Mouse (Mus musculus): Measurements from ENCODE around the gene Pcbp1. TPM values are rescaled to one million over a fixed set of nuclear protein-coding genes. Genes with fewer than 3 reads are reported as not detected.

Pcbp1 gene
- polyA plus RNA-seq, 1 experiment, result 453 TPM

GRCm38 (mm10) chr6:86522001-86522911 lies 3.9 kb downstream of the Pcbp1 start:
- Histone ChIP-seq H3K4me3 (ENCODE audit: insufficient read depth, poor library complexity, severe bottlenecking) (no peak overlapping the region), H3K27me3 (ENCODE audit: control insufficient read depth, insufficient read depth, insufficient read length) (no peaks in the 10 kb centered on the region), H3K79me3 (ENCODE audit: low read depth) (peaks cover 37% of the 10 kb centered on the region), H3K36me3 (ENCODE audit: control insufficient read depth, insufficient read depth) (peaks cover 30% of the 10 kb centered on the region), H3K79me2 (ENCODE audit: control insufficient read depth, insufficient read depth) (peaks cover 49% of the 10 kb centered on the region), H3ac (ENCODE audit: control insufficient read depth, insufficient read length, low read depth) (no peak overlapping the region)
- TF ChIP-seq USF1 (IDR thresholded peaks at IDR 0.05; ENCODE audit: low read depth), result no peak
- no peak for TF ChIP-seq CEBPB (IDR thresholded peaks at IDR 0.05; ENCODE audit: low read depth)

- Histone ChIP-seq H3ac (ENCODE audit: control insufficient read depth, insufficient read length, low read depth) (no peak overlapping the region), H3K79me2 (ENCODE audit: control insufficient read depth, insufficient read depth) (peaks cover 38% of the 10 kb centered on the region), H3K27me3 (ENCODE audit: control insufficient read depth, insufficient read depth, insufficient read length) (no peaks in the 10 kb centered on the region), H3K36me3 (ENCODE audit: control insufficient read depth, insufficient read depth) (peaks cover 27% of the 10 kb centered on the region), H3K79me3 (ENCODE audit: low read depth) (peaks cover 28% of the 10 kb centered on the region), H3K4me3 (ENCODE audit: insufficient read depth, poor library complexity, severe bottlenecking) (no peak overlapping the region)
- TF ChIP-seq FOSL1 (IDR thresholded peaks at IDR 0.05; ENCODE audit: insufficient read depth, low read length, poor library complexity, severe bottlenecking), result no peak
- no peak for TF ChIP-seq CTCF (IDR thresholded peaks at IDR 0.05; ENCODE audit: control insufficient read depth, insufficient read depth, insufficient read length)
- no peak for TF ChIP-seq MAX (IDR thresholded peaks at IDR 0.05)
- no peak for TF ChIP-seq CEBPB (IDR thresholded peaks at IDR 0.05; ENCODE audit: low read depth)
- TF ChIP-seq MYOG (IDR thresholded peaks at IDR 0.05; ENCODE audit: control insufficient read depth, extremely low read depth, insufficient read length), result no peak
- no peak for TF ChIP-seq MYOD1 (IDR thresholded peaks at IDR 0.05; ENCODE audit: control insufficient read depth, insufficient read length, low read depth)
- TF ChIP-seq USF1 (IDR thresholded peaks at IDR 0.05; ENCODE audit: low read depth), result no peak
These were observed 6.3 kb downstream of the Pcbp1 start for GRCm38 (mm10) chr6:86519767-86520345.

- Histone ChIP-seq H3K36me3 (ENCODE audit: control insufficient read depth, insufficient read depth) (no peaks in the 10 kb centered on the region), H3K79me3 (ENCODE audit: low read depth) (no peaks in the 10 kb centered on the region), H3K27me3 (ENCODE audit: control insufficient read depth, insufficient read depth, insufficient read length) (no peaks in the 10 kb centered on the region), H3K4me3 (ENCODE audit: insufficient read depth, poor library complexity, severe bottlenecking) (no peak overlapping the region), H3K79me2 (ENCODE audit: control insufficient read depth, insufficient read depth) (no peaks in the 10 kb centered on the region), H3ac (ENCODE audit: control insufficient read depth, insufficient read length, low read depth) (no peak overlapping the region)
- no peak for TF ChIP-seq USF1 (IDR thresholded peaks at IDR 0.05; ENCODE audit: low read depth)
- no peak for TF ChIP-seq MYOG (IDR thresholded peaks at IDR 0.05; ENCODE audit: control insufficient read depth, extremely low read depth, insufficient read length)
- TF ChIP-seq MYOD1 (IDR thresholded peaks at IDR 0.05; ENCODE audit: control insufficient read depth, insufficient read length, low read depth), result no peak
- no peak for TF ChIP-seq CTCF (IDR thresholded peaks at IDR 0.05; ENCODE audit: control insufficient read depth, insufficient read depth, insufficient read length)
- TF ChIP-seq CEBPB (IDR thresholded peaks at IDR 0.05; ENCODE audit: low read depth), result no peak
- TF ChIP-seq MAX (IDR thresholded peaks at IDR 0.05), result no peak
- TF ChIP-seq FOSL1 (IDR thresholded peaks at IDR 0.05; ENCODE audit: insufficient read depth, low read length, poor library complexity, severe bottlenecking), result no peak
These were observed 10.1 kb downstream of the Pcbp1 start for GRCm38 (mm10) chr6:86516021-86516420.

GRCm38 (mm10) chr6:86513296-86513695 lies 12.8 kb downstream of the Pcbp1 start:
- TF ChIP-seq CEBPB (IDR thresholded peaks at IDR 0.05; ENCODE audit: low read depth) (no peak), USF1 (IDR thresholded peaks at IDR 0.05; ENCODE audit: low read depth) (peak; percentile 45), MYOG (IDR thresholded peaks at IDR 0.05; ENCODE audit: control insufficient read depth, extremely low read depth, insufficient read length) (no peak), CTCF (IDR thresholded peaks at IDR 0.05; ENCODE audit: control insufficient read depth, insufficient read depth, insufficient read length) (no peak), MAX (IDR thresholded peaks at IDR 0.05) (no peak)
- no peaks in the 10 kb centered on the region for H3K79me2 ChIP-seq (ENCODE audit: control insufficient read depth, insufficient read depth)
- H3K27me3 ChIP-seq (ENCODE audit: control insufficient read depth, insufficient read depth, insufficient read length), result no peaks in the 10 kb centered on the region
- H3K4me3 ChIP-seq (ENCODE audit: insufficient read depth, poor library complexity, severe bottlenecking), result no peak overlapping the region
- H3K36me3 ChIP-seq (ENCODE audit: control insufficient read depth, insufficient read depth), result no peaks in the 10 kb centered on the region
- no peak overlapping the region for H3ac ChIP-seq (ENCODE audit: control insufficient read depth, insufficient read length, low read depth)
- H3K79me3 ChIP-seq (ENCODE audit: low read depth), result no peaks in the 10 kb centered on the region

GRCm38 (mm10) chr6:86510979-86511378 lies 15.1 kb downstream of the Pcbp1 start:
- no peaks in the 10 kb centered on the region for H3K79me2 ChIP-seq (ENCODE audit: control insufficient read depth, insufficient read depth)
- TF ChIP-seq USF1 (IDR thresholded peaks at IDR 0.05; ENCODE audit: low read depth) (no peak), MAX (IDR thresholded peaks at IDR 0.05) (no peak), MYOD1 (IDR thresholded peaks at IDR 0.05; ENCODE audit: control insufficient read depth, insufficient read length, low read depth) (no peak), CTCF (IDR thresholded peaks at IDR 0.05; ENCODE audit: control insufficient read depth, insufficient read depth, insufficient read length) (no peak), CEBPB (IDR thresholded peaks at IDR 0.05; ENCODE audit: low read depth) (no peak), MYOG (IDR thresholded peaks at IDR 0.05; ENCODE audit: control insufficient read depth, extremely low read depth, insufficient read length) (no peak), FOSL1 (IDR thresholded peaks at IDR 0.05; ENCODE audit: insufficient read depth, low read length, poor library complexity, severe bottlenecking) (no peak)
- H3K4me3 ChIP-seq (ENCODE audit: insufficient read depth, poor library complexity, severe bottlenecking), result no peak overlapping the region
- H3ac ChIP-seq (ENCODE audit: control insufficient read depth, insufficient read length, low read depth), result no peak overlapping the region
- H3K27me3 ChIP-seq (ENCODE audit: control insufficient read depth, insufficient read depth, insufficient read length), result no peaks in the 10 kb centered on the region
- H3K36me3 ChIP-seq (ENCODE audit: control insufficient read depth, insufficient read depth), result no peaks in the 10 kb centered on the region
- H3K79me3 ChIP-seq (ENCODE audit: low read depth), result no peaks in the 10 kb centered on the region
